8 mouse cellular contexts compared by ENCODE assay signal in genomic region chr1:51671287-51671686, GRCm38 (mm10).
A peak's percentile ranks its signal among the peaks of the same experiment; 100 is the strongest.
DNase-seq lines count a peak whose midpoint lies in the region; ATAC-seq and TF ChIP-seq lines count a peak whose summit lies in the region.

No protein-coding gene starts in this region.

- TF ChIP-seq CTCF in lung, adult 2 months (IDR thresholded peaks at IDR 0.05; ENCODE audit: insufficient read depth, low read length): peak; percentile 52

- DNase-seq in adrenal gland, postnatal 10 days: peak; percentile 47
- no peak for DNase-seq in adrenal gland, adult 18-20 months (ENCODE audit: low spot score in 2 of 2)
- DNase-seq in neural tube, embryonic 10.5 days (ENCODE audit: extremely low spot score, low spot score): no peak
- DNase-seq in lung, adult 2 months: no peak
- no peak for DNase-seq in thymus, adult 18-20 months
- DNase-seq in liver: no peak

- no peak for TF ChIP-seq POLR2A in lung, adult 2 months (IDR thresholded peaks at IDR 0.05; ENCODE audit: borderline replicate concordance, extremely low read depth, low read depth, low read length)

- H3K4me2 ChIP-seq in neural tube, embryonic 13.5 days: no peak overlapping the region
- no peak overlapping the region for H3K4me2 ChIP-seq in intestine, embryonic 16.5 days (ENCODE audit: low read depth, low read length)

- H3K9ac ChIP-seq in neural tube, embryonic 13.5 days: no peak overlapping the region
- no peak overlapping the region for H3K9ac ChIP-seq in intestine, embryonic 16.5 days (ENCODE audit: low read depth, low read length)

- no peak overlapping the region for H3K27ac ChIP-seq in neural tube, embryonic 13.5 days (replicated peaks)
- H3K27ac ChIP-seq in intestine, embryonic 16.5 days (ENCODE audit: low read length): no peak overlapping the region

- H3K9me3 ChIP-seq in neural tube, embryonic 13.5 days: no peaks in the 10 kb centered on the region
- H3K9me3 ChIP-seq in intestine, embryonic 16.5 days (ENCODE audit: control insufficient read depth, low read length): no peaks in the 10 kb centered on the region

- ATAC-seq in neural tube, embryonic 13.5 days (ENCODE audit: low read depth): 0 out of 2 replicates have a peak, but pooled peaks have one; percentile 36
- peak; percentile 58; the same call in 1 of the 2 replicates for ATAC-seq in intestine, embryonic 16.5 days

- 0 out of 2 replicates have a peak, but pooled peaks cover 3% of the 10 kb centered on the region for H3K4me1 ChIP-seq in neural tube, embryonic 13.5 days (replicated peaks)
- no peaks in the 10 kb centered on the region for H3K4me1 ChIP-seq in intestine, embryonic 16.5 days (ENCODE audit: control insufficient read depth, insufficient read depth, low read length)
- peaks cover 6% of the 10 kb centered on the region for H3K4me1 ChIP-seq in lung, adult 2 months (ENCODE audit: control insufficient read depth, insufficient read depth, low read length)

- H3K36me3 ChIP-seq in neural tube, embryonic 13.5 days: no peaks in the 10 kb centered on the region
- H3K36me3 ChIP-seq in intestine, embryonic 16.5 days (ENCODE audit: control insufficient read depth, insufficient read depth, low read length): no peaks in the 10 kb centered on the region

- WGBS in neural tube, embryonic 13.5 days: 56% methylated on average over 3 of the region's 3 CpGs
- 59% methylated on average over 3 of the region's 3 CpGs for WGBS in intestine, embryonic 16.5 days
- 5% methylated on average over 3 of the region's 3 CpGs for WGBS in lung, adult 2 months

- H3K27me3 ChIP-seq in neural tube, embryonic 13.5 days: no peaks in the 10 kb centered on the region
- H3K27me3 ChIP-seq in intestine, embryonic 16.5 days (replicated peaks; ENCODE audit: control insufficient read depth, insufficient read depth, low read length): no peaks in the 10 kb centered on the region

- no peak overlapping the region for H3K4me3 ChIP-seq in neural tube, embryonic 13.5 days
- no peak overlapping the region for H3K4me3 ChIP-seq in intestine, embryonic 16.5 days (ENCODE audit: low read length)
- H3K4me3 ChIP-seq in lung, adult 2 months (replicated peaks; ENCODE audit: extremely low read depth, low read depth, low read length): no peak overlapping the region
